In genomic region chr5:51679884-51680283, GRCm38 (mm10) we compare ENCODE assay signal across 17 mouse cellular contexts.
DNase-seq lines count a peak whose midpoint lies in the region; ATAC-seq lines count a peak whose summit lies in the region.
"Had no signal": no experiment of that assay in that cellular context is flagged by ENCODE, and none has a peak within 500 bp of the region (broad histone marks: within the 10 kb centered on the region; RNA-seq: fewer than 3 reads in every experiment).

No protein-coding gene starts in this region.

- DNase-seq in frontal cortex, postnatal 14 days (ENCODE audit: low spot score in 2 of 2): no peak
- peak; percentile 4 for DNase-seq in kidney, postnatal 14 days
- DNase-seq in kidney, postnatal 4 days: no peak
- peak; percentile 17 for DNase-seq in right cerebral cortex, adult 18-20 months
- DNase-seq in right cerebral cortex, postnatal 36 days (ENCODE audit: low spot score in 2 of 2): no peak
- DNase-seq in c-Kit-positive CD71-positive TER-119-positive erythroid progenitor cells, embryonic 14.5 days (ENCODE audit: low spot score): no peak
- DNase-seq: adrenal gland, adult 8-10 months; cerebellum, adult 18-20 months; kidney, postnatal 25 days; left cerebral cortex, postnatal 4 days; lung, adult 18-20 months; lung, postnatal 14 days; right cerebral cortex, postnatal 14 days; thymus, postnatal 36 days had no signal

- peak; percentile 34; the same call in 1 of the 2 replicates for ATAC-seq in frontal cortex, adult (ENCODE audit: low TSS enrichment)
- ATAC-seq: intestine, postnatal 0 days; midbrain, embryonic 15.5 days had no signal

Comparison
In these comparisons a context has a peak if more than half of its experiments do, and no peak if none do; other contexts are left out.
1. DNase-seq: peak in kidney, postnatal 14 days (single experiment) and right cerebral cortex, adult 18-20 months (single experiment); none in frontal cortex, postnatal 14 days (0 of 2), kidney, postnatal 4 days (0 of 2), right cerebral cortex, postnatal 36 days (0 of 2) and c-Kit-positive CD71-positive TER-119-positive erythroid progenitor cells, embryonic 14.5 days (single experiment).